Comparison of ENCODE assay signal across 8 mouse cellular contexts in the genomic region with DNA sequence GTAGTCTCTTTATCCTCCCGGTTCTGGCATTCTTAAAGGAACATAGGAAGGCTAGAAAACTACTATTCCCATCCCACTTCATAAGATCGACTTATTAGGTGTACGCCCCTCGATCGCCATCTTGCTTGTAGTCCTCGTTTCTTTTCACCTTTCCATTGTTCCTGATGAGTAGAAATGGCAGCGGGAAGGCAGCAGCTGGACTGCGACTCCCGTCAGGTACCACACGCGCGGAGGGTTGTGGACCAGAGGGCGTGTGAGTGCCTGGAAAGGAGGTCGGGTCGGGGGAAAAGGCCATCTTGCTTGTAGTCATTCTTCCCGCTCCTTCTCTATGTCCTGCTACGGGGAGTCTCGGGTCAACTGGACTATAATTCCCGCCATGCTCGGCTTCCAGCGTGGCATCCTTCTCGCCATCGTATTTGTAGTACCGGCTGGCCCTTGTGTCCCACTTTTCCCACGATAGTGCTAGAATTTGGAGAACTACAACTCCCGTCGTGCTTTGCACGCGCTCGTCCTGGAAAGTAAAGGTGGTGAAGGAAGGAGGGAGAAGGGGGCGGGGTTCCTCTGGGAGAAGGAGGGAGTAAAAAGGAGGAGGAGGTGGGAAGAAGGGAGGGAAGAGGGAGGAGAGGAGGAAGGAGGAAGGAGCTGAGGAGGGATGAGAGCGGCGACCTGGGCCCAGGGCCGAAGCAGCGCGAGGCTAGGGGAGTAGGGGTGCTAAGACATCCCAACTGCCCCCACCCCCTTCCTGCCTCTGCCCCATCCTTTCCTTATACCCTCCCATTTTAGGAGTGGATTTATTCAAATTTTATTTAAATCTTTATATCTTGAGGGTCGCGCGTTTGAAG. TPM values are rescaled to one million over a fixed set of nuclear protein-coding genes. Genes with fewer than 3 reads are reported as not detected.
DNase-seq lines count a peak whose midpoint lies in the region; ATAC-seq and TF ChIP-seq lines count a peak whose summit lies in the region.

No protein-coding gene starts in this region.

- DNase-seq in heart, postnatal 10 days, result peak; percentile 97 to 98
- DNase-seq in large intestine, adult 2 months (ENCODE audit: low read depth, low spot score), result peak; percentile 100
- peak; percentile 88 for DNase-seq in liver, postnatal 0 days
- DNase-seq in testis, postnatal 14 days (ENCODE audit: low spot score), result peak; percentile 96

- intact Hi-C loops in heart, postnatal 10 days (cut with DNase I), result loop anchor here (5.0 kb wide), 1 partner anchor 134 kb away; no protein-coding TSS in a partner anchor

- no peak for TF ChIP-seq EP300 in ES-Bruce4 (IDR thresholded peaks at IDR 0.05; ENCODE audit: insufficient read depth, low read depth, low read length)
- no peak; the same call in 1 of the 2 replicates for TF ChIP-seq EP300 in liver, postnatal 0 days (IDR thresholded peaks at IDR 0.05; ENCODE audit: low read depth)

- H3K4me2 ChIP-seq in forebrain, embryonic 13.5 days, result peak overlapping the region; percentile 89
- peak overlapping the region; percentile 99 for H3K4me2 ChIP-seq in liver, postnatal 0 days (ENCODE audit: low read depth, low read length)
- H3K4me2 ChIP-seq in neural tube, embryonic 15.5 days, result peak overlapping the region; percentile 88

- peak overlapping the region; percentile 13 for H3K27ac ChIP-seq in ES-Bruce4 (ENCODE audit: insufficient read depth, low read length)
- H3K27ac ChIP-seq in forebrain, embryonic 13.5 days, result peak overlapping the region; percentile 91
- H3K27ac ChIP-seq in liver, postnatal 0 days (ENCODE audit: low read depth), result peak overlapping the region; percentile 78
- H3K27ac ChIP-seq in neural tube, embryonic 15.5 days (replicated peaks), result peak overlapping the region; percentile 92

- peak overlapping the region; percentile 97 for H3K9ac ChIP-seq in ES-Bruce4 (ENCODE audit: low read depth, poor library complexity, severe bottlenecking)
- peak overlapping the region; percentile 93 for H3K9ac ChIP-seq in forebrain, embryonic 13.5 days
- peak overlapping the region; percentile 62 for H3K9ac ChIP-seq in liver, postnatal 0 days (replicated peaks)
- H3K9ac ChIP-seq in neural tube, embryonic 15.5 days (replicated peaks), result peak overlapping the region; percentile 95

- H3K9me3 ChIP-seq in ES-Bruce4 (replicated peaks; ENCODE audit: control insufficient read depth, insufficient read depth, low read length, poor library complexity, severe bottlenecking), result no peaks in the 10 kb centered on the region
- no peaks in the 10 kb centered on the region for H3K9me3 ChIP-seq in forebrain, embryonic 13.5 days (replicated peaks)
- no peaks in the 10 kb centered on the region for H3K9me3 ChIP-seq in liver, postnatal 0 days (ENCODE audit: low read length)
- no peaks in the 10 kb centered on the region for H3K9me3 ChIP-seq in neural tube, embryonic 15.5 days (replicated peaks)

- no peaks in the 10 kb centered on the region for H3K27me3 ChIP-seq in ES-Bruce4 (ENCODE audit: control insufficient read depth, insufficient read depth, low read length, poor library complexity, severe bottlenecking)
- no peaks in the 10 kb centered on the region for H3K27me3 ChIP-seq in forebrain, embryonic 13.5 days
- no peaks in the 10 kb centered on the region for H3K27me3 ChIP-seq in liver, postnatal 0 days (ENCODE audit: insufficient read depth, low read length)
- no peaks in the 10 kb centered on the region for H3K27me3 ChIP-seq in neural tube, embryonic 15.5 days (replicated peaks)

- 0 out of 2 replicates have a peak, but pooled peaks cover 10% of the 10 kb centered on the region for H3K36me3 ChIP-seq in ES-Bruce4 (ENCODE audit: control insufficient read depth, insufficient read depth, low read length, poor library complexity, severe bottlenecking)
- peaks cover 28% of the 10 kb centered on the region for H3K36me3 ChIP-seq in forebrain, embryonic 13.5 days (ENCODE audit: poor library complexity, severe bottlenecking)
- peaks cover 9% of the 10 kb centered on the region for H3K36me3 ChIP-seq in liver, postnatal 0 days (replicated peaks; ENCODE audit: insufficient read depth, low read length)
- peaks cover 29% of the 10 kb centered on the region for H3K36me3 ChIP-seq in neural tube, embryonic 15.5 days

- peak; percentile 27 for TF ChIP-seq POLR2A in ES-Bruce4 (IDR thresholded peaks at IDR 0.05; ENCODE audit: insufficient read depth, low read length)

- TF ChIP-seq CTCF in ES-Bruce4 (IDR thresholded peaks at IDR 0.05; ENCODE audit: low read depth, low read length), result no peak
- no peak for TF ChIP-seq CTCF in liver, postnatal 0 days (IDR thresholded peaks at IDR 0.05; ENCODE audit: low read depth)

- no peaks in the 10 kb centered on the region for H3K4me1 ChIP-seq in ES-Bruce4 (ENCODE audit: control insufficient read depth, insufficient read depth, low read length)
- peaks cover 20% of the 10 kb centered on the region for H3K4me1 ChIP-seq in forebrain, embryonic 13.5 days
- peaks cover 19% of the 10 kb centered on the region for H3K4me1 ChIP-seq in liver, postnatal 0 days (ENCODE audit: insufficient read depth)
- peaks cover 25% of the 10 kb centered on the region for H3K4me1 ChIP-seq in neural tube, embryonic 15.5 days

- WGBS in forebrain, embryonic 13.5 days, result under 1% methylated on average over 35 of the region's 39 CpGs
- 0% methylated on average over 39 of the region's 39 CpGs for WGBS in large intestine, adult 2 months
- under 1% methylated on average over 37 of the region's 39 CpGs for WGBS in liver, postnatal 0 days (ENCODE audit: insufficient replicate concordance)
- under 1% methylated on average over 36 of the region's 39 CpGs for WGBS in neural tube, embryonic 15.5 days

- ATAC-seq in cerebellum, adult (ENCODE audit: insufficient number of reproducible peaks, low FRiP score, low TSS enrichment), result peak; percentile 85
- peak; percentile 88 for ATAC-seq in forebrain, embryonic 13.5 days
- peak; percentile 90 for ATAC-seq in liver, postnatal 0 days
- peak; percentile 92 for ATAC-seq in neural tube, embryonic 15.5 days (ENCODE audit: low FRiP score)

- peak overlapping the region; percentile 86 for H3K4me3 ChIP-seq in ES-Bruce4 (ENCODE audit: low read depth, low read length)
- peak overlapping the region; percentile 93 for H3K4me3 ChIP-seq in forebrain, embryonic 13.5 days
- H3K4me3 ChIP-seq in liver, postnatal 0 days (ENCODE audit: low read depth, low read length), result peak overlapping the region; percentile 65
- H3K4me3 ChIP-seq in neural tube, embryonic 15.5 days (replicated peaks), result peak overlapping the region; percentile 85

RNA-seq across cellular contexts. Expression of gene Fbxl19, which starts 1.5 kb away (rescaled TPM):
- polyA plus RNA-seq in ES-Bruce4 (2011; ENCODE audit: insufficient read depth, insufficient read length, low read depth, missing spikeins), result 55.1 and 58.3 TPM in 2 replicates
- polyA plus RNA-seq in forebrain, embryonic 13.5 days (2015; fragmentation: Nextera tagmentation; extraction: Ambion mirVana), result 7.7 and 9.6 TPM in 2 replicates
- total RNA-seq in heart, postnatal 10 days (2021), result 1 to 10 TPM; 5.6 to 6.2 TPM
- 28.6 and 34.4 TPM in 2 replicates for polyA plus RNA-seq in large intestine, adult 2 months (2012; rRNA removed)
- polyA plus RNA-seq in liver, postnatal 0 days (2015; fragmentation: Nextera tagmentation; extraction: Ambion mirVana), result 1.6 and 1.9 TPM in 2 replicates
- polyA plus RNA-seq in neural tube, embryonic 15.5 days (2015; fragmentation: Nextera tagmentation; extraction: Ambion mirVana), result 6.9 and 8.7 TPM in 2 replicates

RNA-seq across cellular contexts. Expression of gene Ctf2, which starts 13.9 kb away (rescaled TPM):
- polyA plus RNA-seq in ES-Bruce4 (2011; ENCODE audit: insufficient read depth, insufficient read length, low read depth, missing spikeins), result not detected in 2 replicates
- polyA plus RNA-seq in forebrain, embryonic 13.5 days (2015; fragmentation: Nextera tagmentation; extraction: Ambion mirVana), result 0.19 and 0.36 TPM in 2 replicates
- not detected for total RNA-seq in heart, postnatal 10 days (2021)
- not detected in 2 replicates for polyA plus RNA-seq in large intestine, adult 2 months (2012; rRNA removed)
- not detected in 2 replicates for polyA plus RNA-seq in liver, postnatal 0 days (2015; fragmentation: Nextera tagmentation; extraction: Ambion mirVana)
- polyA plus RNA-seq in neural tube, embryonic 15.5 days (2015; fragmentation: Nextera tagmentation; extraction: Ambion mirVana), result 0.09 and 0.13 TPM in 2 replicates

RNA-seq across cellular contexts. Expression of gene Orai3, which starts 23.7 kb away (rescaled TPM):
- polyA plus RNA-seq in ES-Bruce4 (2011; ENCODE audit: insufficient read depth, insufficient read length, low read depth, missing spikeins), result 20.2 and 23.2 TPM in 2 replicates
- polyA plus RNA-seq in forebrain, embryonic 13.5 days (2015; fragmentation: Nextera tagmentation; extraction: Ambion mirVana), result 4.8 and 5.4 TPM in 2 replicates
- 10 to 100 TPM; 18.0 to 20.9 TPM for total RNA-seq in heart, postnatal 10 days (2021)
- 15.7 and 20.5 TPM in 2 replicates for polyA plus RNA-seq in large intestine, adult 2 months (2012; rRNA removed)
- 19.2 and 21.1 TPM in 2 replicates for polyA plus RNA-seq in liver, postnatal 0 days (2015; fragmentation: Nextera tagmentation; extraction: Ambion mirVana)
- 8.6 and 13.5 TPM in 2 replicates for polyA plus RNA-seq in neural tube, embryonic 15.5 days (2015; fragmentation: Nextera tagmentation; extraction: Ambion mirVana)

RNA-seq across cellular contexts. Expression of gene Setd1a, which starts 30.6 kb away (rescaled TPM):
- polyA plus RNA-seq in ES-Bruce4 (2011; ENCODE audit: insufficient read depth, insufficient read length, low read depth, missing spikeins), result 49.1 and 51.7 TPM in 2 replicates
- polyA plus RNA-seq in forebrain, embryonic 13.5 days (2015; fragmentation: Nextera tagmentation; extraction: Ambion mirVana), result 20.0 and 21.5 TPM in 2 replicates
- 10 to 100 TPM; 26.1 to 29.9 TPM for total RNA-seq in heart, postnatal 10 days (2021)
- 6.7 and 6.8 TPM in 2 replicates for polyA plus RNA-seq in large intestine, adult 2 months (2012; rRNA removed)
- 5.5 and 7.3 TPM in 2 replicates for polyA plus RNA-seq in liver, postnatal 0 days (2015; fragmentation: Nextera tagmentation; extraction: Ambion mirVana)
- polyA plus RNA-seq in neural tube, embryonic 15.5 days (2015; fragmentation: Nextera tagmentation; extraction: Ambion mirVana), result 17.8 and 19.5 TPM in 2 replicates

RNA-seq across cellular contexts. Expression of gene Ctf1, which starts 33.3 kb away (rescaled TPM):
- polyA plus RNA-seq in ES-Bruce4 (2011; ENCODE audit: insufficient read depth, insufficient read length, low read depth, missing spikeins), result 8.8 and 13.9 TPM in 2 replicates
- polyA plus RNA-seq in forebrain, embryonic 13.5 days (2015; fragmentation: Nextera tagmentation; extraction: Ambion mirVana), result 3.8 and 4.4 TPM in 2 replicates
- 1 to 10 TPM; 4.6 to 7.5 TPM for total RNA-seq in heart, postnatal 10 days (2021)
- 3.0 and 3.4 TPM in 2 replicates for polyA plus RNA-seq in large intestine, adult 2 months (2012; rRNA removed)
- 7.9 and 10.0 TPM in 2 replicates for polyA plus RNA-seq in liver, postnatal 0 days (2015; fragmentation: Nextera tagmentation; extraction: Ambion mirVana)
- polyA plus RNA-seq in neural tube, embryonic 15.5 days (2015; fragmentation: Nextera tagmentation; extraction: Ambion mirVana), result 3.6 and 6.2 TPM in 2 replicates

Comparison
In these comparisons a context has a peak if more than half of its experiments do, and no peak if none do; other contexts are left out.
1. Peak in every context shown above with its lines: DNase-seq, ATAC-seq, H3K4me3 ChIP-seq and H3K27ac ChIP-seq.
2. H3K27ac ChIP-seq: peak in every context shown above with its lines; median percentile 92 in neural tube, embryonic 15.5 days; 91 in forebrain, embryonic 13.5 days; 78 in liver, postnatal 0 days; 13 in ES-Bruce4.